Mouse (Mus musculus): ENCODE results near the gene Ptgr1. TPM values are rescaled to one million over a fixed set of nuclear protein-coding genes. Genes with fewer than 3 reads are reported as not detected.

Gene Ptgr1
- polyA plus RNA-seq, 1 experiment from 2014 or later, result 9.0 TPM

- no peaks in the 10 kb centered on the region for H3K36me3 ChIP-seq
- H3K9me3 ChIP-seq (replicated peaks), result no peaks in the 10 kb centered on the region
- H3K4me2 ChIP-seq, result no peak overlapping the region
- no peak overlapping the region for H3K27ac ChIP-seq (ENCODE audit: poor library complexity, severe bottlenecking)
- no peaks in the 10 kb centered on the region for H3K4me1 ChIP-seq (replicated peaks)
- peaks cover 24% of the 10 kb centered on the region for H3K27me3 ChIP-seq (replicated peaks)
- no peak for ATAC-seq (ENCODE audit: insufficient number of reproducible peaks, low FRiP score)
- 68% methylated on average over 4 of the region's 4 CpGs for WGBS
- no peak overlapping the region for H3K4me3 ChIP-seq
- no peak overlapping the region for H3K9ac ChIP-seq
Observed at GRCm38 (mm10) chr4:58948391-58948790, 38.5 kb downstream of the Ptgr1 start.

DNA sequence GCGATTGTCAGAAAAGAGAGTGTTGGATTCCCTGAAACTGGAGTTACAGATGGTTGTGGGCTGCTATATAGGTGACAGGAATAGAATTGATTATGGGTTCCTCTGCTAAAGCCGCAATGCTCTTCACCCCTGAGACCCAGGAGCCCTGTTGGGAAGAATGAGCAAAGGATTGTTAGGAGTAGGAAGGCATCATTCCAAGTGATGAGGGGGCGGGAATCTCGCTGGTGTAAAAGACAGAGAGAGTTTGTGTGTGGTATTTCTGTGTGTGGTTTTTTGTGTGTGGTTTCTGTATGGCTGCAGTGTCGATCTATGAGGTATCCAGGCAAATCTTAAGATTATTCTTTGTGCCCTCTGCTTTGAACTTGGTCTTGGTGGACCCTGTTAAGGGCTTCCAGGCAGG lies 42.2 kb downstream of the Ptgr1 start:
- Histone ChIP-seq H3K27ac (ENCODE audit: poor library complexity, severe bottlenecking) (no peak overlapping the region), H3K9ac (no peak overlapping the region), H3K9me3 (replicated peaks) (no peaks in the 10 kb centered on the region), H3K36me3 (no peaks in the 10 kb centered on the region), H3K4me3 (no peak overlapping the region), H3K4me1 (replicated peaks) (no peaks in the 10 kb centered on the region; the same call in 1 of the 2 replicates), H3K4me2 (no peak overlapping the region), H3K27me3 (replicated peaks) (peaks cover 24% of the 10 kb centered on the region)
- 69% methylated on average over 5 of the region's 5 CpGs for WGBS
- ATAC-seq (ENCODE audit: insufficient number of reproducible peaks, low FRiP score), result no peak

GRCm38 (mm10) chr4:58944206-58944553 lies 42.7 kb downstream of the Ptgr1 start:
- H3K36me3 ChIP-seq, result no peaks in the 10 kb centered on the region
- H3K4me3 ChIP-seq, result peak overlapping the region; percentile 62
- H3K9ac ChIP-seq, result peak overlapping the region; percentile 62; the same call in 1 of the 2 replicates
- no peaks in the 10 kb centered on the region for H3K9me3 ChIP-seq (replicated peaks)
- H3K4me2 ChIP-seq, result peak overlapping the region; percentile 80
- H3K27me3 ChIP-seq (replicated peaks), result peaks cover 24% of the 10 kb centered on the region
- H3K4me1 ChIP-seq (replicated peaks), result no peaks in the 10 kb centered on the region; the same call in 1 of the 2 replicates
- no peak overlapping the region for H3K27ac ChIP-seq (ENCODE audit: poor library complexity, severe bottlenecking)
- ATAC-seq (ENCODE audit: insufficient number of reproducible peaks, low FRiP score), result no peak
- 20% methylated on average over 6 of the region's 6 CpGs for WGBS

DNA sequence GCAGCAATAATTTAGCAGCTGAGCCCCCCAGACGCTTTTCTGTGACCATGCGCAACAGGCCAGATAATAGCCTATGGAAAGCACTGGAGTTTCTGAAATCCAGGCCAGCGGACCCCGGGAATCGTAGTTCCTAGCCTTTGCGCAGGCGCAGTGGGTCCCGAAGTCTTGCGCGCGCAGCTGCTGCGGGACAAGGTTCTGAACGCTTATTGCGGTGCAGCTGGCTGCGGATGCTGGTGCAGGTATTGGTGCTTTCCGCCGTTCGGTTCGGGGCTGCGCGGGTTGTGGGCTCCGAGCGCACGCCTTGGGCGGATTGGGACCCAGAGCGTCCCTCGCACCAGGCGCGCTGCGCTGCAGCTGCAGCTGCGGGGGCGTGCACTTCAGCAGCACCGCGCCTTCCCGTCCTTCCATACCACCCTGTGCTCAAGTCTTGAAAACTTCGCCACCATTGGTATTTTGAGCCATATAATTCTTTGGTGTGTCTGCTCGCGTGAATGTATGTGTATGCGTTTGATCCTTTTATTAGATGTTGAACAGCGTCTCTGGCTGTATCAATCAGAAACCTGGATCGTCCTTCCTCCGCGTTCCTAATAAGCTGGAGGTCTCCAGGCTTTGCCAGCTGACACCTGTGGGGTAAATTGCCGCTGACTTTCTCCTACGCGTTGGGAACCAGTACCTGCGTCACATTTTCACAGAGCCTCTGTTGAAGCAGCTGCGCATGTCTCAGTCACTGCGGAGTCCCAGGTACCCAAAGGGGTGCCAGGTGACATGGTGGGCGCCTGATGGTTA lies 43.3 kb downstream of the Ptgr1 start, which contains the start of gene Zkscan16:
Gene Zkscan16 (plus strand): TSS at position 209 of the 786 bp plus-strand sequence.
- ATAC-seq (ENCODE audit: insufficient number of reproducible peaks, low FRiP score), result peak; percentile 53; the same call in 1 of the 2 replicates
- no peaks in the 10 kb centered on the region for H3K36me3 ChIP-seq
- H3K27ac ChIP-seq (ENCODE audit: poor library complexity, severe bottlenecking), result no peak within 1 kb of the TSS
- H3K4me1 ChIP-seq (replicated peaks), result no peaks in the 10 kb centered on the region; the same call in 1 of the 2 replicates
- H3K27me3 ChIP-seq (replicated peaks), result peaks cover 24% of the 10 kb centered on the region
- peak within 1 kb of the TSS; percentile 62 for H3K4me3 ChIP-seq
- peak within 1 kb of the TSS; percentile 80 for H3K4me2 ChIP-seq
- 2% methylated on average over 50 of the region's 50 CpGs for WGBS
- no peaks in the 10 kb centered on the region for H3K9me3 ChIP-seq (replicated peaks)
- peak within 1 kb of the TSS; percentile 62 for H3K9ac ChIP-seq

GRCm38 (mm10) chr4:58942942-58943341 lies 44.0 kb downstream of the Ptgr1 start:
- no peak for ATAC-seq (ENCODE audit: insufficient number of reproducible peaks, low FRiP score)
- Histone ChIP-seq H3K36me3 (no peaks in the 10 kb centered on the region), H3K27me3 (replicated peaks) (peaks cover 24% of the 10 kb centered on the region), H3K9me3 (replicated peaks) (no peaks in the 10 kb centered on the region), H3K9ac (peak overlapping the region; percentile 62), H3K4me1 (replicated peaks) (no peaks in the 10 kb centered on the region; the same call in 1 of the 2 replicates), H3K4me3 (peak overlapping the region; percentile 62), H3K27ac (ENCODE audit: poor library complexity, severe bottlenecking) (no peak overlapping the region), H3K4me2 (peak overlapping the region; percentile 80)
- WGBS, result 77% methylated on average over 4 of the region's 4 CpGs

DNA sequence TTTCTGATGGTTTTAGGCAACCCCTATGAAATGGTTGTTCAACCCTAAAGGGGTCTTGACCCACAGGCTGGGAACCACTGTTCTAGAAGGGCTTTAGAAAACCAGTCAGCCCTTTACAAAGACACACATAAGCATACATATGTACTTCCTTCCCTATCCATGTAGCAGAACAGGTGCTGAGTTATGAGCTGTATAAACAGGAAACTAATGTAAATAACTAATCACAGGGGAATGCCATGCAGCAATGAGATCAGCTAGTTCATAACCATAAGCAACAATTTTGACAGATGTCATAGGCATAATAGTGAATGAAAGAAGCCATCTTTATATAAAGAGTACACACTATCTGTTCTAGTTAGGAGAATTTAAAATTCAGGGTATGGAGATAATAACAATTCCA lies 45.3 kb downstream of the Ptgr1 start:
- Histone ChIP-seq H3K4me3 (no peak overlapping the region), H3K4me1 (replicated peaks) (no peaks in the 10 kb centered on the region; the same call in 1 of the 2 replicates), H3K9ac (no peak overlapping the region), H3K36me3 (no peaks in the 10 kb centered on the region), H3K27ac (ENCODE audit: poor library complexity, severe bottlenecking) (no peak overlapping the region), H3K4me2 (no peak overlapping the region), H3K27me3 (replicated peaks) (peaks cover 24% of the 10 kb centered on the region), H3K9me3 (replicated peaks) (no peaks in the 10 kb centered on the region)
- no peak for ATAC-seq (ENCODE audit: insufficient number of reproducible peaks, low FRiP score)

DNA sequence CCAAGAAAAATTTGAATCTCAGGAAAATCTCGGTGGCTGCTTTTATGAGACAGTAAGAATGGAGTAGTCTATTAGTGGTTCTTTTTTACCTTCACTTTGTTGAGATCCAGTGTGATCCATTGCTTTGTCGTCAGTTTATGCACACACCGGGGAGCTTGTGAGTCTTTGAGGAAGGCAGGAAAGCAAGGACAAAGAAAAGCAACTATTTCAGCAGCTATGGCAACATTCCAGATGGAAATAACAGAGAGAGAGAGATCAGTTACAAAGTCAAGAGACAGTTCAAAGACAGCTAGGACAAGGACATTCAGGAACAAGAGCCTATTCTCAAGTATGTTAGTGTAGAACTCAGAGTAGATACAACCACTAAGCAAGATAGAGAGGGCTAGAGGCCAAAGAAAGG lies 51.1 kb downstream of the Ptgr1 start:
- Histone ChIP-seq H3K36me3 (no peaks in the 10 kb centered on the region), H3K9me3 (replicated peaks) (no peaks in the 10 kb centered on the region), H3K27ac (ENCODE audit: poor library complexity, severe bottlenecking) (no peak overlapping the region), H3K4me3 (no peak overlapping the region), H3K4me2 (no peak overlapping the region), H3K4me1 (replicated peaks) (peaks cover 9% of the 10 kb centered on the region), H3K9ac (no peak overlapping the region), H3K27me3 (replicated peaks) (no peaks in the 10 kb centered on the region)
- ATAC-seq (ENCODE audit: insufficient number of reproducible peaks, low FRiP score), result no peak
- WGBS, result 63% methylated on average over 3 of the region's 3 CpGs

DNA sequence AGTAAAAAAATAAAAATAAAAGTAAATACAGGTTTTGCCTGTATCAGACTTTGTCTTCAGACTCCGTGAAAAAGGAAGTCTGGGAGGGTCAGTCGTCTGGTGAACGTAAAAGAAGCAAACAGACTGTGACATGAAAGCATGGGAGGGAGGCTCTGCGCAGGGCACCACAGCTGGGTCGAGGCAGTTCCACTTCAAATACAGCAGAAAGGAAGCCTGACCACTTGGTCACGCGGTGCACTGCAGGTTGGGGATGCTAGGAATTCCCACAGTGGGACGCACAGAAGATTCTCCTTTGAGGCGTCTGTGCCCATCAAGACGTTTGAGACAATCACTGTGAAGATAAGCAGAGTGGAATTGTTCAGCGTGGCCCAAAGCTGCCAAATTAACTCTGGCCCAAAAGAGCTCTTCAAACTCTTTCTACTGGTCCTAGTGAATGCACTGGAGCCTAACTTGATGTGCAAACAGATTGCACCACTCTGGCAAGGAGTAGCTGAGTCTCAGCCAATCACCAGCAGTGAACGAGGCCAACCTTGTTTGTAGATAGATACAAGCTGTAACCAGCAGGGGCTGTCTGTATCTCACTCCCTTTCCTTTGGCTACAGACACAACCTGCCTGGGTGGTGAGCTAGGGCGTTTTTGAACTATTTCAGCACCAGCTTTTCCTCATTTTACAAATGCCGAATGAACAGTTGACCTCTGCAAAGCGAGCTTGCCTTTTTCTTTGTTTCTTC lies 52.0 kb downstream of the Ptgr1 start:
- Histone ChIP-seq H3K27me3 (replicated peaks) (no peaks in the 10 kb centered on the region), H3K4me1 (replicated peaks) (peaks cover 9% of the 10 kb centered on the region), H3K4me3 (no peak overlapping the region), H3K27ac (ENCODE audit: poor library complexity, severe bottlenecking) (no peak overlapping the region), H3K36me3 (no peaks in the 10 kb centered on the region), H3K9me3 (replicated peaks) (no peaks in the 10 kb centered on the region), H3K4me2 (peak overlapping the region; percentile 31), H3K9ac (no peak overlapping the region)
- 29% methylated on average over 15 of the region's 15 CpGs for WGBS
- no peak for ATAC-seq (ENCODE audit: insufficient number of reproducible peaks, low FRiP score)

GRCm38 (mm10) chr4:58934308-58934707 lies 52.6 kb downstream of the Ptgr1 start:
- no peak overlapping the region for H3K4me2 ChIP-seq
- ATAC-seq (ENCODE audit: insufficient number of reproducible peaks, low FRiP score), result no peak
- WGBS, result 78% methylated on average over 4 of the region's 4 CpGs
- no peak overlapping the region for H3K4me3 ChIP-seq
- H3K9ac ChIP-seq, result no peak overlapping the region
- H3K36me3 ChIP-seq, result no peaks in the 10 kb centered on the region
- H3K9me3 ChIP-seq (replicated peaks), result no peaks in the 10 kb centered on the region
- peaks cover 9% of the 10 kb centered on the region for H3K4me1 ChIP-seq (replicated peaks)
- no peaks in the 10 kb centered on the region for H3K27me3 ChIP-seq (replicated peaks)
- no peak overlapping the region for H3K27ac ChIP-seq (ENCODE audit: poor library complexity, severe bottlenecking)

DNA sequence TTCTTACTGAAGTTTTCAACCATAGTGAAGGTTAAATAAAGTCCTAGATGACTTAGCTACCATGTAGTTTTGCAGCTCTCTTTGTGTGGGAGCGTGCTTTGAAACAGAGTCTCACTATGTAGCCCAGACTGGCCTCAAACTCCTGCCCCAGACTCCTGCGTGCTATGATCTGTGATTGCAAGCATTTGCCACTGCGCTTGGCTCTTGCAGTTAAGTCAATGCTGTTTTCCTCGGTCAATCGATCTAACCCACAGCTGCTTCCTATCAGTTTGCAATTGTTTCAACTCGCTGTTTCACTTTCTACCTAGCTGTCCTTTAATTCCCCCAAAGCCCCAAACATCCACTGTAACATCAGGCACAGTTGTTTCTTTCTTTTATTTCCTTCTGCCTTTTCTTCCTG lies 54.4 kb downstream of the Ptgr1 start:
- Histone ChIP-seq H3K4me3 (no peak overlapping the region), H3K36me3 (no peaks in the 10 kb centered on the region)
- 79% methylated on average over 6 of the region's 6 CpGs for WGBS

DNA sequence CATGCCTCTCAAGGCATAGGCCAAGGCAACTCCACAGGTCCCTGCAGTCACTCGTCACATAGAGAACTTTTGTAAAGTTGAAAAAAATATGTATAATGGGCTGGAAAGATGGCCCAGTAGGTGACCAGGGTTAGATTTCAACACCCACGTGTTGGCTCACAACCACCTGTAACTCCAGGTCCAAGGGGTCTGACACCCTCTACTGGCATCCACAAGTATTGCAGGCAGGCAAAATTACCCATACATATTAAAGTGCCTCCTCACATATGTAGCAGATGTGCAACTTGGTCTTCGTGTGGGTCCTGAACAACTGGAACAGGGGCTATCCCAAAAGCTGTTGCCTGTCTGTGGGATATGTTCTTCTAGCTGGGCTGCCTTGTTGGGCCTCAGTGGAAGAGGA lies 59.3 kb downstream of the Ptgr1 start:
- Histone ChIP-seq H3K4me3 (no peak overlapping the region), H3K9ac (no peak overlapping the region), H3K27me3 (replicated peaks) (peaks cover 7% of the 10 kb centered on the region), H3K36me3 (no peaks in the 10 kb centered on the region), H3K27ac (ENCODE audit: poor library complexity, severe bottlenecking) (no peak overlapping the region), H3K4me1 (replicated peaks) (no peaks in the 10 kb centered on the region), H3K4me2 (no peak overlapping the region), H3K9me3 (replicated peaks) (no peaks in the 10 kb centered on the region)
- no peak for ATAC-seq (ENCODE audit: insufficient number of reproducible peaks, low FRiP score)
- WGBS, result 63% methylated on average over 3 of the region's 3 CpGs

More for the DNA sequence above, 54.4 kb downstream of the Ptgr1 start:
- Histone ChIP-seq H3K4me2 (no peak overlapping the region), H3K27me3 (replicated peaks) (no peaks in the 10 kb centered on the region), H3K4me1 (replicated peaks) (peaks cover 9% of the 10 kb centered on the region), H3K9me3 (replicated peaks) (no peaks in the 10 kb centered on the region), H3K9ac (no peak overlapping the region), H3K27ac (ENCODE audit: poor library complexity, severe bottlenecking) (no peak overlapping the region)
- no peak for ATAC-seq (ENCODE audit: insufficient number of reproducible peaks, low FRiP score)

Measured in heart, embryonic 12.5 days (tissue).